Comparison of ENCODE assay signal across 9 mouse cellular contexts in the genomic region with DNA sequence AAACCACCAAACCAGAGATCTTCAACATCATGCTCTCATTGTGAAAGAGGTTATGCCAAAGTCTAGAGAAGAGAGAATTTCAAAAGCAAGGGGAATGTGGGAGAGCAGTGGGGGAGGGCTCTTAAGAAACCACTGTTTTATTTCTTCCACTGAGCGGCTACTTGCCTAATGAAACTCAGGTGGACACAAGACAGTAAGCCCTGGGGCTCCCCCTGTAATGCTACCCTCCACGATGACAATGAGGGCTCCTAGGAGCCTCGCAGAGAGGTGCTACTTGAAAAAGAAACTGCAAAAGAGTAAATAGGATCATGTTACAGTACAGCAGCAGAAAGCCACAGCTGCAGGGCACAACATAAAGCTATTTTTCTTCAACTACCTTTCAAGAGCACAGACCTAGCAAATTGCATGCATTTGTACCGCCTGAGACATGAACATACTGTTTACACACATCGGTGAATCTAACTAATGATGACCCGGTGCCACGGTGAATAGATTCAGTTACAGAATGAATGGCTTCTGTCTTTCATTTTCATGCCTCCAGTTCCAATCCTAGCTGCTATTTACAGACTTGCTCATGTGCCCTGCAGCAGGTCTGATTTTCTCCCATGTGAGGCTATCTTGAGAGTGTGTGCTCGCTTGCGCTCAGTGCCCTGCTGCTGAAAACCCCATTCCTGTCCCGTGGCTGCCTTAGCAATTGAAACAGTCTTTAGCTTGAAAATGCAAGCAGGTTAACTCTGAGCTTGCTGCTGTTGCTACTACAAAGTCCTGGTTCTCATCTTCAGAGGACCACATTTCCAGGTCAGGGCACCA. TPM values are rescaled to one million over a fixed set of nuclear protein-coding genes. Genes with fewer than 3 reads are reported as not detected.
A peak's percentile ranks its signal among the peaks of the same experiment; 100 is the strongest.
DNase-seq lines count a peak whose midpoint lies in the region; ATAC-seq and TF ChIP-seq lines count a peak whose summit lies in the region.
"Had no signal": no experiment of that assay in that cellular context is flagged by ENCODE, and none has a peak within 500 bp of the region (broad histone marks: within the 10 kb centered on the region; RNA-seq: fewer than 3 reads in every experiment).

No protein-coding gene starts in this region.

- TF ChIP-seq CTCF in lung, embryonic 14.5 days (IDR thresholded peaks at IDR 0.05; ENCODE audit: low read depth), result no peak

- peak overlapping the region; percentile 62 for H3K4me3 ChIP-seq in lung, embryonic 14.5 days (ENCODE audit: low read depth, low read length)
- H3K4me3 ChIP-seq in heart, embryonic 15.5 days, result peak overlapping the region; percentile 81
- H3K4me3 ChIP-seq in liver, embryonic 13.5 days (replicated peaks), result peak overlapping the region; percentile 50

- H3K9me3 ChIP-seq in lung, embryonic 14.5 days (ENCODE audit: low read depth, low read length), result no peaks in the 10 kb centered on the region; the same call in 1 of the 2 replicates
- peaks cover 4% of the 10 kb centered on the region for H3K9me3 ChIP-seq in heart, embryonic 15.5 days (replicated peaks)
- no peaks in the 10 kb centered on the region for H3K9me3 ChIP-seq in liver, embryonic 13.5 days (replicated peaks)

- H3K9ac ChIP-seq in lung, embryonic 14.5 days, result peak overlapping the region; percentile 69
- peak overlapping the region; percentile 83 for H3K9ac ChIP-seq in heart, embryonic 15.5 days
- H3K9ac ChIP-seq in liver, embryonic 13.5 days, result 0 out of 2 replicates have a peak overlapping the region, but pooled peaks have one; percentile 4

- under 1% methylated on average over 10 of the region's 10 CpGs for WGBS in lung, embryonic 14.5 days
- WGBS in heart, embryonic 15.5 days, result 4% methylated on average over 10 of the region's 10 CpGs
- 11% methylated on average over 10 of the region's 10 CpGs for WGBS in liver, embryonic 13.5 days (ENCODE audit: insufficient replicate concordance)

- H3K36me3 ChIP-seq in lung, embryonic 14.5 days (ENCODE audit: insufficient read depth), result no peaks in the 10 kb centered on the region
- H3K36me3 ChIP-seq in heart, embryonic 15.5 days, result no peaks in the 10 kb centered on the region
- no peaks in the 10 kb centered on the region for H3K36me3 ChIP-seq in liver, embryonic 13.5 days

- H3K27ac ChIP-seq in lung, embryonic 14.5 days (ENCODE audit: low read depth), result peak overlapping the region; percentile 63
- H3K27ac ChIP-seq in heart, embryonic 15.5 days, result peak overlapping the region; percentile 93
- no peak overlapping the region for H3K27ac ChIP-seq in liver, embryonic 13.5 days

- DNase-seq in lung, embryonic 14.5 days, result peak; percentile 52
- no peak for DNase-seq in lung, postnatal 4 days
- no peak for DNase-seq in liver, embryonic 13.5 days
- DNase-seq in retina, embryonic 14.5 days (ENCODE audit: low spot score), result peak; percentile 24
- DNase-seq in cerebellum, adult 11-12 months, result no peak
- DNase-seq in left cerebral cortex, adult 9 months (ENCODE audit: low spot score in 2 of 2), result no peak
- no peak for DNase-seq in layer of hippocampus, adult 9-11 months

- H3K27me3 ChIP-seq in lung, embryonic 14.5 days (ENCODE audit: insufficient read depth, low read length), result no peaks in the 10 kb centered on the region
- no peaks in the 10 kb centered on the region for H3K27me3 ChIP-seq in heart, embryonic 15.5 days
- H3K27me3 ChIP-seq in liver, embryonic 13.5 days, result peaks cover 25% of the 10 kb centered on the region
- H3K27me3 ChIP-seq: Patski had no signal

- ATAC-seq in lung, embryonic 14.5 days (ENCODE audit: insufficient read depth), result no peak; the same call in 1 of the 2 replicates
- ATAC-seq in heart, embryonic 15.5 days (replicated peaks; ENCODE audit: insufficient number of reproducible peaks, insufficient read depth, low FRiP score, low read depth), result peak; percentile 44; the same call in 1 of the 2 replicates
- no peak for ATAC-seq in liver, embryonic 13.5 days (ENCODE audit: low read depth)

- H3K4me1 ChIP-seq in lung, embryonic 14.5 days (ENCODE audit: insufficient read depth), result no peaks in the 10 kb centered on the region
- H3K4me1 ChIP-seq in heart, embryonic 15.5 days (replicated peaks), result peaks cover 25% of the 10 kb centered on the region
- H3K4me1 ChIP-seq in liver, embryonic 13.5 days (replicated peaks), result peaks cover 3% of the 10 kb centered on the region; the same call in 1 of the 2 replicates

- H3K4me2 ChIP-seq in lung, embryonic 14.5 days, result peak overlapping the region; percentile 83
- H3K4me2 ChIP-seq in heart, embryonic 15.5 days, result peak overlapping the region; percentile 78
- H3K4me2 ChIP-seq in liver, embryonic 13.5 days, result peak overlapping the region; percentile 63

RNA-seq across cellular contexts. Expression of a gene that starts 1.3 kb away (rescaled TPM):
- 14.5 and 17.1 TPM in 2 replicates for polyA plus RNA-seq in lung, embryonic 14.5 days (2014; fragmentation: Nextera tagmentation; extraction: Ambion mirVana)
- polyA plus RNA-seq in heart, embryonic 15.5 days (2015; fragmentation: Nextera tagmentation; extraction: Ambion mirVana), result 19.8 and 21.0 TPM in 2 replicates
- 1.9 and 2.6 TPM in 2 replicates for polyA plus RNA-seq in liver, embryonic 13.5 days (2015; fragmentation: Nextera tagmentation; extraction: Ambion mirVana)

Comparison
In these comparisons a context has a peak if more than half of its experiments do, and no peak if none do; other contexts are left out.
1. DNase-seq: peak in lung, embryonic 14.5 days (single experiment) and retina, embryonic 14.5 days (single experiment); none in lung, postnatal 4 days (0 of 2), liver, embryonic 13.5 days (single experiment), cerebellum, adult 11-12 months (single experiment), left cerebral cortex, adult 9 months (0 of 2) and layer of hippocampus, adult 9-11 months (single experiment).
2. H3K9ac ChIP-seq: peak in every context shown above with its lines; median percentile 83 in heart, embryonic 15.5 days; 69 in lung, embryonic 14.5 days; 4 in liver, embryonic 13.5 days.
3. Peak in every context shown above with its lines, with median percentiles within 50 percentile points of each other: H3K4me2 ChIP-seq and H3K4me3 ChIP-seq.